Mouse (Mus musculus) neural tube, embryonic 15.5 days (tissue): ENCODE data around the gene Cyp2f2. TPM values are rescaled to one million over a fixed set of nuclear protein-coding genes. Genes with fewer than 3 reads are reported as not detected.
A peak's percentile ranks its signal among the peaks of the same experiment; 100 is the strongest.

Source experiments
- ATAC-seq: fragments of 200-750 bp; cut with Nextera tagmentation; 2 replicates; pipeline ENCODE4 v1.8.0; 2017; ENCODE audit warnings: mild to moderate bottlenecking, moderate TSS enrichment, moderate library complexity; ENCODE audit not compliant: low FRiP score
- H3K27ac ChIP-seq: fragments of 300-500 bp; sonication (generic); replicated peaks from 2 replicates; pipeline ENCODE4 v1.5.1; 2015; ENCODE audit warnings: mild to moderate bottlenecking, inconsistent platforms
- H3K27me3 ChIP-seq: fragments of 300-500 bp; sonication (generic); replicated peaks from 2 replicates; pipeline ENCODE4 v1.6.1; 2015; ENCODE audit warnings: inconsistent platforms
- H3K36me3 ChIP-seq: fragments of 300-500 bp; sonication (generic); 2 replicates; pipeline ENCODE4 v1.6.1; 2015; ENCODE audit warnings: inconsistent platforms
- H3K4me1 ChIP-seq: fragments of 300-500 bp; sonication (generic); 2 replicates; pipeline ENCODE4 v1.6.1; 2015; ENCODE audit warnings: inconsistent platforms
- H3K4me2 ChIP-seq: fragments of 300-500 bp; sonication (generic); 2 replicates; pipeline ENCODE4 v1.6.1; 2015; ENCODE audit warnings: inconsistent platforms, mild to moderate bottlenecking, moderate library complexity
- H3K4me3 ChIP-seq: fragments of 300-500 bp; sonication (generic); replicated peaks from 2 replicates; pipeline ENCODE4 v1.5.1; 2015; ENCODE audit warnings: mild to moderate bottlenecking, inconsistent platforms
- H3K9ac ChIP-seq: fragments of 300-500 bp; sonication (generic); replicated peaks from 2 replicates; pipeline ENCODE4 v1.6.1; 2015; ENCODE audit warnings: mild to moderate bottlenecking, inconsistent platforms
- H3K9me3 ChIP-seq: fragments of 300-500 bp; sonication (generic); replicated peaks from 2 replicates; pipeline ENCODE4 v1.6.1; 2016; ENCODE audit warnings: inconsistent platforms
- WGBS: fragments of 180-500 bp; shearing (Covaris S2); methylation state at CpG from one replicate; pipeline ENCODE4 v1.1.7; 2015; ENCODE audit warnings: mixed read lengths; 5-methylcytosine and 5-hydroxymethylcytosine counted together
- polyA plus RNA-seq: library from polyadenylated mRNA; unstranded; fragments of >200 nt; fragmentation: Nextera tagmentation; extraction: Ambion mirVana; gene quantifications from 2 replicates; pipeline ENCODE4 v1.2.1, GENCODE M21; 2015

Cyp2f2 gene
- polyA plus RNA-seq, 1 experiment from 2014 or later, result not detected

DNA sequence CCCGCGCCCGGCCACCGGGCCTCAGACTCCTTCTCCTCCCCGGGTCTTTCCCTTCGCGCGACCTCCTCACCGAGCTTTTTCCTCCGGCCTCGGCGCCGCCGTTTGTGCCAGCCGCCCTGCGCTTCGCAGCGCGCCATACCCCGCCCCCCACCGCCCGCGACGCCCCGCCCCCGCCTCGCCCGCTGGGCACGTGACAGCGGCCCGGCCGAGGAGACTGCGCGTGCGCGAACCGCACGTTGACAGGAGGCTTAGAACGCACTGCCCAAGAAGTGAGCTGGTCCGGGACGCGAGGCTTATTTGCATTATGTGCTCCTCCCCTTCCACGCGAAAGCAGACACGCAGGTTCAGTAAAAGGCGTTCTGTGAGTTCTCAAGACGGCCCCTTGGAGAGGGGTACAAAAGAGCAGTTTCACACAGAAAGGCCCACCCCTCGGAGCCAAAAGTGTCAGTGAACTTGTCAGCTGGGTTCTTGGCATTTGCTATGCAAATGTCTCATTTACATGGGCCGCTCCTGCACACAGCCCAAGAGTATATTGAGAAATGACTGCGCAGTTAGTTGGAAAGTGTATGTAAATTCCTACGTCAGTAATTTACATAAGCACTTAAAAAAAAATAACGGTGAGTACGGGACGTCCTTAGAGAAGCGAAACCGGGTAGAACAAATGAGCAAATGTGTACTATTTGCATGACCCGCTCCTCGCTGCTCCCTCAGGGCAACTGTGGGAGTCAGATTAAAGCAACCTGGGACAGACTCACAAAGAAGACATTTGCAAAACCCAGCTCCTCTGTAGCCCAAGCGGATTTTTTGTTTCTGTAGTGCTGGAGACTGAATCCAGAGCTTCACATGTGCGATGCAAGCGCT, 47.1 kb downstream of the Cyp2f2 start, which contains the start of gene Egln2:
Gene Egln2, minus strand, starts transcription at position 189 of the 861 bp plus-strand sequence.
- peak within 1 kb of the TSS; percentile 88 for H3K4me2 ChIP-seq
- peak within 1 kb of the TSS; percentile 75 for H3K4me3 ChIP-seq
- H3K27ac ChIP-seq, result peak within 1 kb of the TSS; percentile 99
- peaks cover 49% of the 10 kb centered on the region for H3K4me1 ChIP-seq
- peak; percentile 89 for ATAC-seq
- H3K36me3 ChIP-seq, result peaks cover 16% of the 10 kb centered on the region
- no peaks in the 10 kb centered on the region for H3K27me3 ChIP-seq
- H3K9ac ChIP-seq, result peak within 1 kb of the TSS; percentile 84
- H3K9me3 ChIP-seq, result no peaks in the 10 kb centered on the region
- WGBS, result 2% methylated on average over 61 of the region's 61 CpGs

DNA sequence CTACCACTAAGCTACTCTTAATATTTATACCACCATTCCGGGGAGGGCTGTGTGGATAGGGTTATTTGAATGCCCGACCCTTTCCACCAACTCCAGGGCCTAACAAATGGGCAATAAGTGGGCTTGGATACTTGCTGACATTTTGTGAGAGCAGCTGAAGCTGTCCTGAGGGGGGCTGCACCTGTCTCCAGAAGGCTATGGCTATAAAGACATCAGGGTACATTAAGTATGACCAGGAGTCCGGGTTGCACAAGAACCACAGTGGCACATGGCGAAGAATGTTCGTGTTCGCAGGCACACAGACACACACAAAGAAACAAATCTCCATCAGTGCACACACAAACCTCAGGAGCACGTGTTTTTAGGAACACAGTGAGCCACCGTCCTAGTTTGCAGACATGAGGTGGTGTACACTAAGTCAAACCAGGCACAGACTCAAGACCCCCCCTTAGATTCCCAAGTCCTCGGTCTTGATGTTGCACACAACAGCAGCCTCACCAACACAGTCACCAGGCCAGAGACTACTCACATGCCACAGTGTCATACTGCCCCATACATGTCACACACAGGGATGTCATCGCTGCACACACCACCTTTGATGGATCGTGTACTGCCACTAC, 47.9 kb downstream of the Cyp2f2 start:
- Histone ChIP-seq H3K27ac (peak overlapping the region; percentile 99), H3K9me3 (no peaks in the 10 kb centered on the region), H3K9ac (peak overlapping the region; percentile 84), H3K4me3 (peak overlapping the region; percentile 75), H3K4me1 (peaks cover 41% of the 10 kb centered on the region), H3K4me2 (peak overlapping the region; percentile 88), H3K36me3 (peaks cover 22% of the 10 kb centered on the region), H3K27me3 (no peaks in the 10 kb centered on the region)
- ATAC-seq, result no peak
- 71% methylated on average over 11 of the region's 11 CpGs for WGBS

DNA sequence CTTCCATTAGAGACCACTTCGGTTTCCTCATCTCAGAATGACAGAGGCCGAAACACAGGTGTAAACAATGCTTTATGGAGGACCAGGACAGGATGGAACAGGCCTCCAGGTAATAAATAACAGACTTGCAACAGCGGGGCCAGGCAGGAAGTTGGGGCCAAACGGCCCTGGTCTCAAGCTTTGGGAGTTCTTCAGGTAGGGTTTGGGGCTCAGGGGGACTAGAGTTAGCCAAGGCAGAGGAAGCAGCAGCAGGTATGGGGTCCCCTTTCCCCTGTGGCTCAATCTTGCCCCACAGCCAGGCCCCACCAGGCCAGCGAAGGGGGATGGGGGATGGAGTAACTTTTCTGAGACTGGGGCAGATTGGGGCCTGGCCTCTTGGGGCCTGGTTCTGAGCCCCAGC, 48.7 kb downstream of the Cyp2f2 start:
- ATAC-seq, result no peak
- peaks cover 34% of the 10 kb centered on the region for H3K4me1 ChIP-seq
- no peak overlapping the region for H3K27ac ChIP-seq
- WGBS, result 92% methylated on average over 5 of the region's 5 CpGs
- H3K4me3 ChIP-seq, result no peak overlapping the region
- peaks cover 30% of the 10 kb centered on the region for H3K36me3 ChIP-seq
- H3K27me3 ChIP-seq, result no peaks in the 10 kb centered on the region
- no peak overlapping the region for H3K4me2 ChIP-seq
- no peak overlapping the region for H3K9ac ChIP-seq
- no peaks in the 10 kb centered on the region for H3K9me3 ChIP-seq

DNA sequence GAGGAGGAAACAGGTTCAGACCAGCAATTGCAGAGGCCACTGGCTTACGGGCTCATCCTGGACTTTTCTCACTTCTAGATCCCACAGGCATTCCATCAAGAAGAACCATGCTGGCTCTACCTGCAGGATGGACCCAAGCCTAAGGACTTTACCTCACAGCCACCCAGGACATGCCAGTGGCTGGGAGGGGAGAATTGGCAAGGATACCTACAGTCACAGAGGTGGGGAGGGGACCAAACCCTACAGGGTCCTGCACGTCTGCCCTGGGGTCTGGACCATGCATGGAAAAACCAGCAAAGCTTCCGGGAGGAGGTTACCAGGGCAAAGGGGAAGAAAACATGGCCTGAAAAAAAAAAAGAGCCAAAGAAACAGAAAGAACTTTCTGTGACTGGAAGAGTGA, 51.3 kb downstream of the Cyp2f2 start:
- Histone ChIP-seq H3K27me3 (no peaks in the 10 kb centered on the region), H3K4me2 (no peak overlapping the region), H3K27ac (no peak overlapping the region), H3K9ac (no peak overlapping the region), H3K4me1 (peaks cover 9% of the 10 kb centered on the region), H3K9me3 (no peaks in the 10 kb centered on the region), H3K36me3 (peaks cover 51% of the 10 kb centered on the region), H3K4me3 (no peak overlapping the region)
- no peak for ATAC-seq
- 92% methylated on average over 3 of the region's 3 CpGs for WGBS

DNA sequence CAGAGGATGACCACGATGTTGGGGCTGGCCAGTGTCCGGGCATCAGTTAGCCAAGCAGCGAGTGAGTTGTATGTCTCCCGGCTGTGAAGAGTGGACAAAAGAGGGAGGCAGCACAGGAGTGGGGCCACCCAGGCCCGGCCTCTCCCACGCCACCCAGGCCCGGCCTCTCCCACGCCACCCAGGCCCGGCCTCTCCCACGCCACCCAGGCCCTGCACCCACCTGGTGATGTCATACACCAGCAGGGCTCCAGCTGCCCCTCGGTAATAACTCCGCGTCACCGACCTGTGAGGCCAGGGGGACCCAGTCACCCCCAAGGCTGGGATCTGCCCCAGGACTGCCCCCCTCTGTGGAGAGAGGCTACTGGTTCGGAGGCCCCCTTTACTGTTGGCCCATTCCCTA, 54.8 kb downstream of the Cyp2f2 start:
- Histone ChIP-seq H3K4me2 (no peak overlapping the region), H3K27ac (no peak overlapping the region), H3K4me1 (peaks cover 14% of the 10 kb centered on the region), H3K9ac (no peak overlapping the region), H3K4me3 (no peak overlapping the region), H3K9me3 (no peaks in the 10 kb centered on the region), H3K27me3 (no peaks in the 10 kb centered on the region), H3K36me3 (peaks cover 52% of the 10 kb centered on the region)
- ATAC-seq, result no peak
- WGBS, result 97% methylated on average over 15 of the region's 15 CpGs

DNA sequence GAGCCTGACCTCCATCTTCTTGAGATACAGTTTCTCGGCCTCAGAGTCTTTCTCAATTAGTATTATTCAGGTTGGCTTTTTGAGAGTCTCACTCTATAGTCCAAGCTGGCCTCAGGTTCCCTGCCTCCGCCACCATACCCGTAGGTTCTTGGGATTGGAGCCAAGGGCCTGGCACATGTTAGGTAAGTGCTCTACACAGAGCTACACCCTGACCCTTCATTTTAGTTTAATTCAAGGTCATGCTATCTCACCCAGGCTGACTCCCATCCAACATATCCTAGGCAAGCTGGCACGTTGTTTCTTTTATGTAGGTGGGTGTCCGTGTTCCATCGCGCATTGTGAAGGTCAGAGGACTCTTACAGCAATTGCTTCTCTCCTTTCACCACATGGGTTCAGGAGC, 55.2 kb downstream of the Cyp2f2 start:
- Histone ChIP-seq H3K9ac (no peak overlapping the region), H3K36me3 (peaks cover 52% of the 10 kb centered on the region), H3K9me3 (no peaks in the 10 kb centered on the region), H3K27ac (no peak overlapping the region), H3K27me3 (no peaks in the 10 kb centered on the region), H3K4me3 (no peak overlapping the region), H3K4me1 (peaks cover 18% of the 10 kb centered on the region), H3K4me2 (no peak overlapping the region)
- WGBS, result 95% methylated on average over 7 of the region's 7 CpGs
- ATAC-seq, result no peak

DNA sequence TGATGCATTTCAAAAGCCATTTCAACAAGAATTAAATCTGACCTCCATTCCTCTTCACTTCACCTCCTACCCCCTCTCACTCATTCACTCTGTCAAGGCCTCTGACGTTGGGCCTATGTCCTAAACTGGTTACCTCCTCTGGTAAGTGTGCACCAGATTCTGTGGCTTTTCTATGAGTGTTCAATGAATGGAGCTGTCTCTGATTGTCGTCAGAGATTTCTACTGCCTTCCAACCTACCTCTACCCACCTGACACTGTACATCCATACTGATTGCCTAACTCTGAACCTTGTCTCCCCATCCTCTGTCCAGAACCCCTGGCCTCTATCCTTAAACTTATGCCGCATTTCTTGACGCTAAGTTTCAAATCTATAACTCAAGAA, 58.2 kb downstream of the Cyp2f2 start:
- ATAC-seq, result peak; percentile 11
- H3K27ac ChIP-seq, result peak overlapping the region; percentile 95
- H3K9ac ChIP-seq, result peak overlapping the region; percentile 66
- H3K36me3 ChIP-seq, result peaks cover 26% of the 10 kb centered on the region
- 24% methylated on average over 4 of the region's 4 CpGs for WGBS
- H3K27me3 ChIP-seq, result no peaks in the 10 kb centered on the region
- H3K4me1 ChIP-seq, result peaks cover 21% of the 10 kb centered on the region
- peak overlapping the region; percentile 77 for H3K4me3 ChIP-seq
- H3K9me3 ChIP-seq, result no peaks in the 10 kb centered on the region
- peak overlapping the region; percentile 58 for H3K4me2 ChIP-seq

DNA sequence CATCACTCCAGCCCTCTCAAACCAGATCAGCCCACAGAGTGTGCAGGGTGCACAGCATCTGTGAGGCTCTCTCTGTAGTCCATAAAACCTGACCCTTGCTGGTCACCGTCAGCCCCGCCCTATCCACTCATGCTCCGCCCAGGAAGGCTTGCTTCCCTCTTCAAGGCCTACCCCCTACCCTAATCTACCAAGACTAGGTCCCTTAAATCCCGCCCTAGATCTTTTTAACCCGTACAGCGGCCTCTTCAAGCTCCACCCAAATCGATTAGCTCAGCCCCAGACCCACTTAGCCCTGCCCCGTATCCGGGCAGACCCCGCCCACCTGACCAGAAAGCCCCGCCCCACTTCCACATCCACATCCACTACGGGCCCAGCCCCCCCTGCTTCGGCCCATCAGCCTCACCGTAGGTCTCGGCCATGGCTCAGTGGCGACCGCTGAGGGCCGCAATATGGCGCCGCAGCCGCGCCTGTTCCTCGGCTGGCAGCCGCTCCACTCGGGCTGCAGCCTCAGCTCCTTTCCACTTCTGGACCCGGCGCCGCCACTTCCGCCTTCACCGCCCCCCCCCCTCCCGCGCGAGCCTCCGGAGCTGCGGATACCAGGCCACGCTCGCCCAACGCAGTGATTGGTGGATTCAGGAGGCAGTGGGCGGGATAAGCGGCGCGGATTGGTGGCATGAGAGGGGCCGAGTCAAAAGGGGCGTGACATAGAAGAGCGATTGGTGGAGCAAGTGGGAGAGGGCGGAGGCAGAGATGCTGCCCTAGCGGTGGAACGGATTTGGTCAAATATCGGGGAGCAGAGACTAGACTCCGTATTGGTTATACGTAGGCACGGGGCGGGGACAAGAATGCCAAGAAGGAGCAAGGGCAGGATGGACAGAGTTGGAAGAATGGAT, 58.9 kb downstream of the Cyp2f2 start, which contains the start of gene Rab4b:
Gene Rab4b, minus strand, starts transcription at position 573 of the 893 bp plus-strand sequence.
- Histone ChIP-seq H3K27ac (peak within 1 kb of the TSS; percentile 95), H3K36me3 (peaks cover 26% of the 10 kb centered on the region), H3K4me3 (peak within 1 kb of the TSS; percentile 77), H3K4me2 (peak within 1 kb of the TSS; percentile 60), H3K4me1 (peaks cover 21% of the 10 kb centered on the region), H3K27me3 (no peaks in the 10 kb centered on the region), H3K9ac (peak within 1 kb of the TSS; percentile 66), H3K9me3 (no peaks in the 10 kb centered on the region)
- peak; percentile 97 for ATAC-seq
- under 1% methylated on average over 53 of the region's 53 CpGs for WGBS

DNA sequence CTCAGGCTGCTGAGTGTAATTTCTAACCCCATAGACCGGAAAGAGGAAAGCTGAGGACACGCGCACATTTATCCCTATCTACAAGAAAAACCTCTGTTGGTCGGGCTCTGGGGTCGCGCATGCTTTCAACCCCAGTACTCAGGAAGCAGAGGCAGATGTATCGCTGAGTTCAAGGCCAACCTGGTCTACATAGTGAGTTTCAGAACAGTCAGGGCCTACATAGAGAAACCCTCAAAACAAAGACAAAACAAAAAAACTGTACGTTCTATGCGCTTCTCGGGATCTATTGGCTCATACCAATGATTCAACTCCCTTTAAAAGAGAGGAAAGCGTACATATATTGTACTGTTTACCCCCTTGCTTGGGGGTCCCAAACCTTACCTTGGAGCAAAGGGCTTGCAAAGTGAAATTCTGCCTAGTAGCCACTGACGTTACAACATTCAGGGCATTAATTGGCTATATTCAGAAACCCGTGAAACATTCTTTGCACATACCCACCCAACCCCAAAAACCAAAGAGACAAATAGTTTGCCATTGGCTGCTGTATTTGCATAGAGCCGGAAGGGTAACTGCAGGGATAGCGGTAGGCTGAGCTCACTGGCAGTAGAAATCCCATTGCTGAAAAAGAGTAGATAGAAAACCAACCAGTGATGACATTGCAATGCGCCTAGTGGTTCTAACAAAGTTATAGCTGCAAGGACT, 59.7 kb downstream of the Cyp2f2 start:
- peak overlapping the region; percentile 77 for H3K4me3 ChIP-seq
- H3K9me3 ChIP-seq, result no peaks in the 10 kb centered on the region
- 0 out of 2 replicates have a peak overlapping the region, but pooled peaks have one; percentile 33 for H3K9ac ChIP-seq
- 48% methylated on average over 16 of the region's 16 CpGs for WGBS
- no peak for ATAC-seq
- peaks cover 24% of the 10 kb centered on the region for H3K36me3 ChIP-seq
- peak overlapping the region; percentile 60 for H3K4me2 ChIP-seq
- no peaks in the 10 kb centered on the region for H3K27me3 ChIP-seq
- peaks cover 21% of the 10 kb centered on the region for H3K4me1 ChIP-seq
- peak overlapping the region; percentile 95 for H3K27ac ChIP-seq

DNA sequence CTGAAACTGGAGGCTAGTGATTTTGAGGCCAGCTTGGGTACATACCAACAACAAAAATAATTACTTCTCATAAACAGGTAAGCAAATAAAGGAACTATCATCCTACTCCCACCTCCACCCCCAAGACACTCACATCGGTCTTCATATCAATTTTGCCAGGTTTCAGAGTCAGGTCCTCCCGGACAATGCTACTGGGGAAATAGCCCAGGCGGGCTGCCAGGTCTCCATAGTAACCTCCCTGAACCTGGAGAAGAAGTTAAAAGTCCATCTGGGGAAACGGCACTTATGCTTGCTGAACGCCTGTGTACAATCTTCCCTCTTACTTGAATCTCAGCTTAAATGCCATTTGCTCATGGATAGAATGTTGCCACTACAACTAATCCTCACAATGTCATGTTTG, 60.3 kb downstream of the Cyp2f2 start:
- Histone ChIP-seq H3K27me3 (no peaks in the 10 kb centered on the region), H3K4me3 (peak overlapping the region; percentile 77), H3K4me1 (peaks cover 21% of the 10 kb centered on the region), H3K27ac (peak overlapping the region; percentile 95), H3K36me3 (peaks cover 23% of the 10 kb centered on the region), H3K9ac (no peak overlapping the region), H3K9me3 (no peaks in the 10 kb centered on the region), H3K4me2 (peak overlapping the region; percentile 60)
- no peak for ATAC-seq
- 36% methylated on average over 5 of the region's 5 CpGs for WGBS
